18 mouse cellular contexts compared by ENCODE assay signal in the genomic region with DNA sequence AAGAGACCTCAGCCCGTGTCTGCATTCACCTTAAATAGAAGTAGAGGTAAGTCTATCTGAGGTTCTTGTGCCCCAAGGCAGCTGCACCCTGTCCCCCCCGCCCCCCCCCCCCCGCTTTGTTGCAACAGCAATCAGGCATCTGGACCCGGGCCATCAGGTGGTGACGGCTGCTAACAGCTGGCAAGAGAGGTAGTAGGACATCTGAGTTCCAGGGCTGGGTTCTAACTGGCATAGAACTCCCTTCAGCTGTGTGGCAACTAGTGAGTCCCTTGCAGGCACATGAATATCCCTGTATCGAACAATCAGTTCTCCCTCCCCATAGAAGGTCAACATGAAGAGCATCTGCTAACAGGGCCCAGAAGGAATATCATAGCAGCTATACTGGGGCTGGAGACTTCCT. TPM values are rescaled to one million over a fixed set of nuclear protein-coding genes. Genes with fewer than 3 reads are reported as not detected.
"Had no signal": no experiment of that assay in that cellular context is flagged by ENCODE, and none has a peak within 500 bp of the region (broad histone marks: within the 10 kb centered on the region; RNA-seq: fewer than 3 reads in every experiment).

No protein-coding gene starts in this region.

- DNase-seq: retina, postnatal 1 day; right cerebral cortex, adult 18-20 months; right cerebral cortex, postnatal 14 days; right cerebral cortex, postnatal 25 days; right cerebral cortex, postnatal 4 days; spleen, adult 18-20 months; thymus, adult 18-20 months; thymus, adult 2 months; thymus, postnatal 14 days; thymus, postnatal 25 days; thymus, postnatal 36 days; thymus, postnatal 4 days had no signal

- H3K9ac ChIP-seq: neural tube, embryonic 13.5 days; neural tube, embryonic 15.5 days; stomach, embryonic 15.5 days had no signal

- H3K27me3 ChIP-seq: neural tube, embryonic 13.5 days; neural tube, embryonic 15.5 days; stomach, embryonic 15.5 days had no signal

- H3K4me2 ChIP-seq: neural tube, embryonic 13.5 days; neural tube, embryonic 15.5 days; stomach, embryonic 15.5 days had no signal

- H3K9me3 ChIP-seq: neural tube, embryonic 13.5 days; neural tube, embryonic 15.5 days; stomach, embryonic 15.5 days had no signal

- H3K36me3 ChIP-seq: neural tube, embryonic 13.5 days; neural tube, embryonic 15.5 days had no signal

- H3K4me3 ChIP-seq: neural tube, embryonic 13.5 days; neural tube, embryonic 15.5 days; stomach, embryonic 15.5 days had no signal

- H3K27ac ChIP-seq: neural tube, embryonic 13.5 days; neural tube, embryonic 15.5 days; stomach, embryonic 15.5 days; stomach, postnatal 0 days had no signal

- H3K4me1 ChIP-seq: neural tube, embryonic 13.5 days; stomach, embryonic 15.5 days had no signal

RNA-seq across cellular contexts. Expression of a gene that starts 36.6 kb away (rescaled TPM):
- total RNA-seq: neutrophil, adult 5-6 weeks had no signal
- polyA plus RNA-seq: small intestine, adult 2 months had no signal
